Mouse (Mus musculus) CH12.LX (cell line): Measurements from ENCODE around the gene Ube2o.

Source experiments
- CTCF ChIP-seq, 2 experiments: IDR thresholded peaks in 1 of 2; conservative IDR thresholded peaks in 1 of 2; 2 replicates each; pipeline ENCODE4 v1.5.1; 2011 to 2012; ENCODE audit warnings: low read depth in 2 of 2, low read length in 2 of 2, improper control_type of control experiment in 1 of 2, inconsistent platforms in 1 of 2, mild to moderate bottlenecking in 1 of 2, moderate library complexity in 1 of 2
- POLR2A ChIP-seq: IDR thresholded peaks from 2 replicates; pipeline ENCODE4 v1.6.1; 2011; ENCODE audit warnings: low read depth, mild to moderate bottlenecking, improper control_type of control experiment, low read length

DNA sequence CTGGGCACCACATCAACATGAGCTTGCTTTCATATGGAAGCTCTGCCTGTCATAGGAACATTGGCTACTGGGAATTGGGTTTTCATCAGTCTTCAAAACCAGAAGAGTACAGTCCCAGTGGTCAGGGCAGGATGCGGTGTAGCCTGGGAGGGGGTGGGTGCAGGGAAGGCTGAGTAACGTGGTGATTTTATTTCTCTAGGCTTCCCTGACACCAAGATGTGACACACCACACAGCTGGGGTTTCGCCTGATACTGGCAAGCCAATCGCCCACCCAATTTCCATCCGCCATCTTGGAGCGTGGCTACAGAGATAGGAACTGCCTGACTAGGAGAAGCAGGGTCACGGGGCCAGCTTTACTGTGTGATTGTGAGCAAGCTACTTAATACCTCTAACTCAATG is 37.4 kb upstream of the Ube2o start:
- TF ChIP-seq CTCF (conservative IDR thresholded peaks at IDR 0.05 in 1 of 2, IDR thresholded peaks at IDR 0.05 in 1 of 2; ENCODE audit: low read depth in 2 of 2, low read length in 2 of 2) (no peak), POLR2A (no peak)
